Mouse (Mus musculus) thymus, adult 2 months (tissue): Measurements from ENCODE around the gene Aco2. TPM values are rescaled to one million over a fixed set of nuclear protein-coding genes. Genes with fewer than 3 reads are reported as not detected.

ENCODE experiments used
- DNase-seq: peaks from one replicate; pipeline ENCODE4 v3.0.0; 2021
- H3K27ac ChIP-seq: fragments of 200-500 bp; 2 replicates; pipeline ENCODE4 v1.5.1; 2012; ENCODE audit warnings: low read length, control low read depth; ENCODE audit not compliant: control insufficient read depth, insufficient read depth
- H3K27me3 ChIP-seq: fragments of 200-500 bp; 2 replicates; pipeline ENCODE4 v1.6.1; 2012; ENCODE audit warnings: mild to moderate bottlenecking, low read length, moderate library complexity, mixed read lengths; ENCODE audit not compliant: control insufficient read depth, insufficient read depth
- H3K36me3 ChIP-seq: fragments of 200-500 bp; 2 replicates; pipeline ENCODE4 v1.6.1; 2012; ENCODE audit warnings: mild to moderate bottlenecking, low read length, moderate library complexity; ENCODE audit not compliant: control insufficient read depth, insufficient read depth
- H3K4me1 ChIP-seq: fragments of 200-500 bp; replicated peaks from 2 replicates; pipeline ENCODE4 v1.6.1; 2012; ENCODE audit warnings: low read length; ENCODE audit not compliant: control insufficient read depth, insufficient read depth
- H3K4me3 ChIP-seq: fragments of 200-500 bp; 2 replicates; pipeline ENCODE4 v1.5.1; 2012; ENCODE audit warnings: mild to moderate bottlenecking, low read length, control low read depth, moderate library complexity; ENCODE audit not compliant: control insufficient read depth, insufficient read depth
- CTCF ChIP-seq: fragments of 200-500 bp; IDR thresholded peaks from 2 replicates; pipeline ENCODE4 v1.5.1; 2012; ENCODE audit warnings: mild to moderate bottlenecking, control low read depth, low read length, moderate library complexity, borderline replicate concordance; ENCODE audit not compliant: control insufficient read depth, poor library complexity, insufficient read depth; ENCODE audit errors: extremely low read depth
- POLR2A ChIP-seq: fragments of 200-500 bp; IDR thresholded peaks from 2 replicates; pipeline ENCODE4 v1.6.1; 2012; ENCODE audit warnings: mild to moderate bottlenecking, low read length, control low read depth, moderate library complexity; ENCODE audit not compliant: control insufficient read depth, poor library complexity, insufficient read depth; ENCODE audit errors: extremely low read depth
- WGBS: fragments of 180-500 bp; shearing (Covaris S2); methylation state at CpG from one replicate; pipeline ENCODE4 v1.1.7; 2018; 5-methylcytosine and 5-hydroxymethylcytosine counted together
- polyA plus RNA-seq: library from polyadenylated mRNA; depleted of rRNA; stranded (reverse); fragments of >200 nt; gene quantifications from 2 replicates; pipeline ENCODE4 v1.2.3, GENCODE M21; 2012

Gene Aco2
- polyA plus RNA-seq, 1 experiment = 377 TPM

GRCm38 (mm10) chr15:81943176-81943749, 71.2 kb downstream of the Aco2 start:
- H3K4me1 ChIP-seq = no peaks in the 10 kb centered on the region; the same call in 1 of the 2 replicates
- no peaks in the 10 kb centered on the region for H3K27me3 ChIP-seq
- no peaks in the 10 kb centered on the region for H3K36me3 ChIP-seq
- 69% methylated on average over 9 of the region's 9 CpGs for WGBS
- no peak overlapping the region for H3K27ac ChIP-seq
- H3K4me3 ChIP-seq = no peak overlapping the region
- TF ChIP-seq POLR2A (no peak), CTCF (no peak)
- DNase-seq = no peak

GRCm38 (mm10) chr15:81949076-81949475, 77.0 kb downstream of the Aco2 start:
- H3K4me3 ChIP-seq = no peak overlapping the region
- WGBS = 80% methylated on average over 10 of the region's 10 CpGs
- H3K36me3 ChIP-seq = peaks cover 6% of the 10 kb centered on the region
- no peaks in the 10 kb centered on the region for H3K27me3 ChIP-seq
- DNase-seq = no peak
- no peak overlapping the region for H3K27ac ChIP-seq
- TF ChIP-seq POLR2A (no peak), CTCF (no peak)
- H3K4me1 ChIP-seq = no peaks in the 10 kb centered on the region

- H3K27me3 ChIP-seq = no peaks in the 10 kb centered on the region
- peaks cover 10% of the 10 kb centered on the region for H3K36me3 ChIP-seq
- no peak for DNase-seq
- H3K4me1 ChIP-seq = no peaks in the 10 kb centered on the region
- WGBS = 90% methylated on average over 11 of the region's 11 CpGs
- no peak overlapping the region for H3K27ac ChIP-seq
- no peak overlapping the region for H3K4me3 ChIP-seq
- TF ChIP-seq CTCF (no peak), POLR2A (no peak)
Observed at GRCm38 (mm10) chr15:81949476-81950131, 77.5 kb downstream of the Aco2 start.

- TF ChIP-seq POLR2A (no peak), CTCF (no peak)
- 97% methylated on average over 5 of the region's 5 CpGs for WGBS
- no peak for DNase-seq
- H3K4me3 ChIP-seq = no peak overlapping the region
- H3K4me1 ChIP-seq = no peaks in the 10 kb centered on the region
- H3K27me3 ChIP-seq = no peaks in the 10 kb centered on the region
- H3K36me3 ChIP-seq = peaks cover 18% of the 10 kb centered on the region
- no peak overlapping the region for H3K27ac ChIP-seq
Observed at GRCm38 (mm10) chr15:81950716-81951115, 78.6 kb downstream of the Aco2 start.

GRCm38 (mm10) chr15:81951159-81951558, 79.0 kb downstream of the Aco2 start:
- Histone ChIP-seq H3K27me3 (no peaks in the 10 kb centered on the region), H3K4me1 (no peaks in the 10 kb centered on the region), H3K4me3 (no peak overlapping the region), H3K36me3 (peaks cover 21% of the 10 kb centered on the region), H3K27ac (no peak overlapping the region)
- TF ChIP-seq POLR2A (no peak), CTCF (no peak)
- 95% methylated on average over 9 of the region's 9 CpGs for WGBS
- no peak for DNase-seq

GRCm38 (mm10) chr15:81952310-81952709, 80.2 kb downstream of the Aco2 start:
- DNase-seq = no peak
- no peak overlapping the region for H3K27ac ChIP-seq
- 98% methylated on average over 4 of the region's 4 CpGs for WGBS
- peaks cover 21% of the 10 kb centered on the region for H3K36me3 ChIP-seq
- H3K4me3 ChIP-seq = no peak overlapping the region
- H3K4me1 ChIP-seq = no peaks in the 10 kb centered on the region
- no peaks in the 10 kb centered on the region for H3K27me3 ChIP-seq
- TF ChIP-seq POLR2A = no peak
- no peak for TF ChIP-seq CTCF

- Histone ChIP-seq H3K4me1 (no peaks in the 10 kb centered on the region), H3K27me3 (no peaks in the 10 kb centered on the region), H3K27ac (no peak overlapping the region), H3K4me3 (no peak overlapping the region), H3K36me3 (peaks cover 21% of the 10 kb centered on the region)
- WGBS = 96% methylated on average over 9 of the region's 9 CpGs
- DNase-seq = no peak
- no peak for TF ChIP-seq CTCF
- TF ChIP-seq POLR2A = no peak
Observed at GRCm38 (mm10) chr15:81954151-81954583, 82.1 kb downstream of the Aco2 start.
